Mouse (Mus musculus) megakaryocyte, embryonic 14.5 days (primary cell): ENCODE measurements around the gene Fzd7.

Experiments
- FLI1 ChIP-seq: IDR thresholded peaks from 2 replicates; pipeline ENCODE4 v1.6.1; 2012; ENCODE audit warnings: low read length, inconsistent platforms, mixed read lengths
- GATA1 ChIP-seq: IDR thresholded peaks from 3 replicates; pipeline ENCODE4 v1.6.1; 2012; ENCODE audit warnings: mixed read lengths, low read length, inconsistent platforms, borderline replicate concordance

GRCm38 (mm10) chr1:59449423-59449822 is 32.8 kb upstream of the Fzd7 start:
- TF ChIP-seq GATA1: no peak
- no peak for TF ChIP-seq FLI1
